Mouse (Mus musculus): ENCODE measurements around the gene Gm10488.
"Not testable (repeated sequence)": the region's sequence is repeated elsewhere in the genome, so short reads cannot be mapped to it uniquely, and the experiment has no call there.

Gene Gm10488

DNA sequence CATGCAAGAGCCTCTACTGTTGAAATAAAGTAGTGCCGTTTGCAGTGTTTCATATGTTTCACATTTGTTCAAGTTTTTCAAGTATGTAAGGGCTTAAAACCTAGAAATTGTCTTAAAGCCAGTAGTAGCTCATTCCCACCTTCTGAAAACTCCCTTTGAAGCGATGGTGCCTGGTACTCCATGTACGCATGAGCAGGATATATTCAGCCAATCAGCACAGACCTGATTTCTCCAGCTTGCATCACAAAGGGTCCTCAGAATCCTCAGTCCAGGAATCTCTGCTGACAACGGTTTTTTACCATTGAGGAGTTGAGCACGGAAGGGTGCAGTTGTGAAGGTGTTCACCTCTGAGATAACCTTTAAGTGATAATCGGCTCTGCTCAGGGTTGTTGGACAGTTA, at the start of gene Gm10488:
Gm10488 (plus strand) TSS at position 301 of the 400 bp plus-strand sequence.
- not testable (repeated sequence) for DNase-seq
